Mouse (Mus musculus) olfactory bulb, adult 2 months (tissue): ENCODE measurements around the gene Ssbp2. TPM values are rescaled to one million over a fixed set of nuclear protein-coding genes. Genes with fewer than 3 reads are reported as not detected.

Experiments
- H3K27ac ChIP-seq: fragments of 200-500 bp; 2 replicates; pipeline ENCODE4 v1.5.1; 2012; ENCODE audit warnings: low read depth, low read length; ENCODE audit not compliant: insufficient read depth
- H3K4me1 ChIP-seq: fragments of 200-500 bp; 2 replicates; pipeline ENCODE4 v1.6.1; 2012; ENCODE audit warnings: low read length; ENCODE audit not compliant: control insufficient read depth, insufficient read depth
- H3K4me3 ChIP-seq: fragments of 200-500 bp; 2 replicates; pipeline ENCODE4 v1.5.1; 2012; ENCODE audit warnings: mild to moderate bottlenecking, low read depth, low read length, moderate library complexity; ENCODE audit not compliant: insufficient read depth
- CTCF ChIP-seq: fragments of 200-500 bp; IDR thresholded peaks from 2 replicates; pipeline ENCODE4 v1.5.1; 2012; ENCODE audit warnings: low read depth, mild to moderate bottlenecking, low read length, moderate library complexity; ENCODE audit not compliant: insufficient read depth
- POLR2A ChIP-seq: fragments of 200-500 bp; IDR thresholded peaks from 2 replicates; pipeline ENCODE4 v1.6.1; 2012; ENCODE audit warnings: mild to moderate bottlenecking, low read depth, low read length, moderate library complexity; ENCODE audit not compliant: insufficient read depth
- WGBS: fragments of 180-500 bp; shearing (Covaris S2); methylation state at CpG from one replicate; pipeline ENCODE4 v1.1.7; 2018; 5-methylcytosine and 5-hydroxymethylcytosine counted together
- polyA plus RNA-seq: library from polyadenylated mRNA; stranded (reverse); fragments of >200 nt; gene quantifications from 2 replicates; pipeline ENCODE4 v1.2.4, GENCODE M21; 2012; ENCODE audit warnings: low replicate concordance; ENCODE audit not compliant: missing spikeins, insufficient read depth, insufficient read length

Ssbp2 gene
- polyA plus RNA-seq, 1 experiment, result 755 TPM

GRCm38 (mm10) chr13:91620541-91620940 lies 160.5 kb downstream of the Ssbp2 start:
- no peak for TF ChIP-seq CTCF
- TF ChIP-seq POLR2A, result no peak
- no peak overlapping the region for H3K4me3 ChIP-seq

DNA sequence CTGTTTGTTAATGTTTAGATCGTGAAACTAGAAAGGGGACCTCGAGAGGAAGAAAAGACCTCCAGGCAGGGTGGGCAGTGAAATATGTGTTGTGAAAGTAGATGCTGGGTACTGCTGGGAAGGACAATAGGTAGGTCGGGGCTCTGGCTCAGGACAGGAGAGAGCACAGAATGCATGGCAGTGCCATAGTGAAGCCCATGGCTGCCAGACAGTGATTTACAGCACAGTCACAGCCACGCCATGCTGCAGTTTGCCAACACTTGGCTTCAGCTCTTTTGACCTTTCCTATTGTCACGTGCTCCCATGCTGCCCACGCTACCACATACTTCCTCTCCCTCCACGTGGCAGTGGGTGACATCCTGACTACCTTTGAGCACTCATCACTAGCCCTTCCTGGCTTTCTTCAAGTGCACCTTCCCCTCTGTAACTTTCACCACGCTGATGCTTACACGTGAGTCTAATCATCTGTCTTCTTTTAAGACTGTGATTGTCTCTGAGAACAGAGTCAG lies 171.3 kb downstream of the Ssbp2 start:
- TF ChIP-seq CTCF (no peak), POLR2A (no peak)
- 70% methylated on average over 9 of the region's 9 CpGs for WGBS
- no peak overlapping the region for H3K4me3 ChIP-seq
- H3K4me1 ChIP-seq, result peaks cover 2% of the 10 kb centered on the region; the same call in 1 of the 2 replicates
- H3K27ac ChIP-seq, result no peak overlapping the region

More at GRCm38 (mm10) chr13:91620541-91620940, 160.5 kb downstream of the Ssbp2 start:
- 91% methylated on average over 3 of the region's 3 CpGs for WGBS
- H3K4me1 ChIP-seq, result 0 out of 2 replicates have a peak, but pooled peaks cover 2% of the 10 kb centered on the region
- no peak overlapping the region for H3K27ac ChIP-seq

GRCm38 (mm10) chr13:91634123-91634522 lies 174.0 kb downstream of the Ssbp2 start:
- H3K27ac ChIP-seq, result no peak overlapping the region
- no peak for TF ChIP-seq CTCF
- TF ChIP-seq POLR2A, result no peak
- no peak overlapping the region for H3K4me3 ChIP-seq
- H3K4me1 ChIP-seq, result peaks cover 2% of the 10 kb centered on the region; the same call in 1 of the 2 replicates
- WGBS, result 74% methylated on average over 7 of the region's 7 CpGs

DNA sequence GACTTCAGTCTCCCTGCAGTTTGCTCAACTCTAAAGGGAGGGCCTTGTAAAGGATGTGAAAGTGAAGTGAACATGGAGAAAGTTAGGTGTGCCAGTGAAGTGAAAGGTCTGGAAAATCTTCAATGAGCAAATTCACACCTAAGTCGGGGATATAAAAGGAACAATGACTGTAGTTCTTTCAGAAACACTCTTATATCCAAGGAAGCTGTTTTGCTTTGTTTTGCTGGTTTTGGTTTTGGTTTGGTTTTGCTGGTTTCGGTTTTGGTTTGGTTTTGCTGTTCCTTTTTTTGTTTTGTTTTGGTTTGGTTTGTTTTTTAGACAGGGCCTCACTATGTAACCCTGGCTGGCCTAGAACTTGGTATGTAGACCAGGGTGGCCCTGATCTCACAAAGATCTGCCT lies 175.9 kb downstream of the Ssbp2 start:
- TF ChIP-seq POLR2A, result no peak
- no peak for TF ChIP-seq CTCF
- 74% methylated on average over 2 of the region's 2 CpGs for WGBS
- Histone ChIP-seq H3K4me1 (peaks cover 2% of the 10 kb centered on the region; the same call in 1 of the 2 replicates), H3K27ac (no peak overlapping the region), H3K4me3 (no peak overlapping the region)

DNA sequence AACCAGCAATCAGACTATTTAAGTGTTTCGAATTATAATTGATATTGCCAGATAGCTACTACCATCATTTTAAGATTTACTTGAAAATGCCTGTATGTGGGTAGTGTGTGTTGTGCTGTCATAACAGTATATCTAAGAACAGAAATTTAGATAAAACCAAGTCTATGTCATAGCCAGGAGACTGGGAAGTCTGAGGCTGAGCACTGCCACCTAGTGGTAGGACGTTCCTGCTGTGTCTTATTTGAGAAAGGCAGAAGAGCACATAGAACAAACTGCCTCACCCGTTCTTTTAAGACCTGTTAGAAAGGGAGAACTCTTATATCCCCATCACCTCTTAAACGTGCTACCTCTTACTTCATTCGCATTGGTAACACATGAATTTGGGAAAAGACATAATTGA lies 176.7 kb downstream of the Ssbp2 start:
- no peak for TF ChIP-seq CTCF
- no peak for TF ChIP-seq POLR2A
- WGBS, result 21% methylated on average over 5 of the region's 5 CpGs
- no peak overlapping the region for H3K27ac ChIP-seq
- H3K4me1 ChIP-seq, result peaks cover 2% of the 10 kb centered on the region; the same call in 1 of the 2 replicates
- H3K4me3 ChIP-seq, result no peak overlapping the region

- TF ChIP-seq CTCF (no peak), POLR2A (no peak)
- no peaks in the 10 kb centered on the region for H3K4me1 ChIP-seq
- H3K4me3 ChIP-seq, result no peak overlapping the region
- H3K27ac ChIP-seq, result no peak overlapping the region
- WGBS, result 79% methylated on average over 5 of the region's 5 CpGs
These were observed 178.8 kb downstream of the Ssbp2 start for GRCm38 (mm10) chr13:91638836-91639235.

- no peak overlapping the region for H3K4me3 ChIP-seq
- WGBS, result 72% methylated on average over 5 of the region's 5 CpGs
- H3K4me1 ChIP-seq, result no peaks in the 10 kb centered on the region
- TF ChIP-seq POLR2A (no peak), CTCF (no peak)
- no peak overlapping the region for H3K27ac ChIP-seq
These were observed 180.1 kb downstream of the Ssbp2 start for GRCm38 (mm10) chr13:91640219-91640618.

GRCm38 (mm10) chr13:91648240-91648639 lies 188.2 kb downstream of the Ssbp2 start:
- H3K4me3 ChIP-seq, result no peak overlapping the region
- TF ChIP-seq CTCF, result no peak
- no peak for TF ChIP-seq POLR2A

DNA sequence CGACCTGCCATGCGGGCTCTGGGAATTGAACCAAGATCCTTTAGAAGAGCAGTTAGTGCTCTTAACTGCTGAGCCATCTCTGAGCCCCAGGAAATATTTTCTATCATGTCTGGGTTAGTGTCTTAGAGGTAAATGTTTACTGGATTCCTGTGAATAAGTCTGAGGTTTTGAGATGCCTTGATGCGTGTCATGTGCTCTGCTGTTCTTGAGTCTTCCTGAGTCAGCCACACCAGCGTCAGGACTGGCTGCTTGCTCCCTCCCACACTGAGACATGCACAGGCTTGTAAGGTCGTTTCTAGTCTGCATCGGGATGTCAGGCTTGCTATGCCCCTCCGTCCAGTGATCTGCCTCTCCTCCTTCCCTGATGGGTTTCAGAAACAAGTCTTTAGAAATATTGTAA lies 189.8 kb downstream of the Ssbp2 start:
- TF ChIP-seq CTCF (no peak), POLR2A (no peak)

More at GRCm38 (mm10) chr13:91648240-91648639, 188.2 kb downstream of the Ssbp2 start:
- 50% methylated on average over 6 of the region's 6 CpGs for WGBS
- Histone ChIP-seq H3K4me1 (no peaks in the 10 kb centered on the region), H3K27ac (no peak overlapping the region)

More for the DNA sequence above, 189.8 kb downstream of the Ssbp2 start:
- Histone ChIP-seq H3K27ac (no peak overlapping the region), H3K4me3 (no peak overlapping the region), H3K4me1 (no peaks in the 10 kb centered on the region)
- WGBS, result 69% methylated on average over 7 of the region's 7 CpGs
